Mouse (Mus musculus): Measurements from ENCODE around the gene Gm10644.
"Not testable (repeated sequence)": the region's sequence is repeated elsewhere in the genome, so short reads cannot be mapped to it uniquely, and the experiment has no call there.

Gm10644 gene

DNA sequence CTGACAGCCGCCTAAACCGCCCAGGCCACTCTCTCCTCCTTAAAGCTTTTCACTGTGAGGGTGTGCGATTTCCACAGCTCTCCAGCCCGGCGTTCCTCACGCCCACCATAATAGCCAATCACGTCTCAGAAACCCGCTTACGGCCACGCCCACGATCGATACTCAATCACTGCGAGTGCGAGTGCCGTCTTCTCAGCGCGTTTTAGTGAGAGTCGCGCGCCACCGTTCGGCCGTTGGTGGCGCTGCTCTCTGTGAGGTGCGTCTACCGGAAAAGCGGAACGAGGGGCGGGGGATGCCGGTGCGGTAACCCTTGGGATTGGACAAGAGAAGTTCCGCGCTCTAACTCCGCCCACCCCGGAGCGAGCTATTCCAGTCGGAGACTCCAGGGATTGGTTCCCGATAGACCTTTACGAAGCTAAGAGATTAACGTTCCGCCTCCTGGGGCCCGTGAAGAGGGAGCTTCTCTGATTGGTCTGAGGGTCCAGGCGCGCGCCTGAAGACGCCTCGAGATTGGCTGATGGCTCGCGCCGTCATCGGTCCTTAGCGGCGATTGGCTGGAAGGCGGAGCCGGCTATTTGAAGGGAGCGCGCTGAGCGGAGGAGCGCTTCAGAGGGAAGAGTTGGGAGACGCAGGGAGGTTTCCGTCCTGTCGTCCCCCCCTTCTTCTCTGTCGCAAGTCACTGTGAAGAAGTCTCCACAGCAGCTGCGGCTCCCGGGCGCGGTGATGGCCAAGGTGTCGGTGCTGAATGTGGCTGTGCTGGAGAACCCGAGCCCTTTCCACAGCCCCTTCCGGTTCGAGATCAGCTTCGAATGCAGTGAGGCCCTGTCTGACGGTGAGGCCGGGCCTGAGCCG, at the start of gene Gm10644, which contains the start of gene Asf1b:
Gene Gm10644, minus strand, starts transcription at position 100 of the 852 bp plus-strand sequence.
Gene Asf1b, plus strand, starts transcription at position 402 of the 852 bp plus-strand sequence.
- peak; percentile 100 for DNase-seq (ENCODE audit: low read depth)

DNA sequence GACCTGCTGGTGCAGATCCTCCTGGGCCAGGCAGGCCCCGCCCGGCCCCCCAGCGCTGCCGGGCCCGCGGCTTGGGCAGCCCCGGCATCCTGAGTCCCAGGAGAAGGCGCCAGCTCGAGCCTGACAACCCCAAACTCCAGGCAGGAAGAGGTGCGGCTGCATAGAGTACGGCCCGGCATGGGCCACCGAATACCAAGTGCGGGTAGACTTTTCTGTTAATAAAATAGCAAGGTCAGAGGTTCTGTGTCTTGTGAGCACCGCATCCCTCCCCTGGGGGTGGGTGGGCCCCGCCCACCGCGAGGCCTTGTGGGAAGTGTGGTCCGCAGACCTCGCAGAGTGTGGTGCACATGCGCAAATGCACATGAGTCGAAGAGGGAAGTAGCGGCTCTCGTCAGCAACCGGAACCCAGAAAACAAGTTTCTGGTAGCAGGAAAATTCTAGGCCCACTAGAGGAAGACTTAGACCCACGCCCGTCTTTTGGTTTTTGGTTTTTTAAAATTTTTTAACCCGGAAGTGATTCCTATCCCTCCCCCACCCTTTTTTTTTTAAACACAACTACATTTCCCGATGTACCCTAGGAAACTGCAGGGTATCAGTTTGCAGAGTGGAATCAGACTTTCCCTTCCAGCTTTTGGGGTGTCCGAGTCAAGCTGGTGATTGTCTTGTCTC, 49.7 kb upstream of the Gm10644 start:
- DNase-seq (ENCODE audit: low read depth) = peak; percentile 94

DNA sequence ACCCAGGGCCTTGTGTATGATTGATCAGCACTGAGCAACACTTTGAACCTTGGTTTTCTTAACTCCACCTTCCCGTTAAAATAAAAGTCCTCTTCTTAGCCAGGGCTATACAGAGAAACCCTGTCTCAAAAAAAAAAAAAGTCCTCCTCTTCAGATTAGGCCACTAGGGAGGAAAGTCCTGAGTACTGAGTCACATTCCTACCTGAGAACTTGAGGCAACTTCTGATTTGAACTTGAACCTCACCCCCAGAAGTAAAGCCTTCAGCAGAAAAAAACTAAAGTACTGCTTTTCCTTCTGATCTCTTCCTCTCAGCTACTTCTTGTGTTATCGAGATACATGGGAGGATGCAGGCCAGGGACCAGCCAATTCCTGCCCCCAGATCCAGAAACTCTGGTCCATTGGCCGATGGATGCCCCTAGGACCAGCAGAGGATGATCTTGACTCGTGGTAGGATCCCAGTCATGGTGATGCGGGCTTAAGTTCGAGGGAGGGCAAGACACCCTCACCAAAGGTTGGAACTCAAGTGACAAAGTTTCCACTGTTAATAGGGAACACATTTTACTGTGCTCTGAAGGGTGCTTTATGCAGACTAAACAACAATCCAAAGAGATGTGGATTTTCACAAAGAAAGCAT, 48.7 kb upstream of the Gm10644 start:
- DNase-seq (ENCODE audit: low read depth) = no peak

DNA sequence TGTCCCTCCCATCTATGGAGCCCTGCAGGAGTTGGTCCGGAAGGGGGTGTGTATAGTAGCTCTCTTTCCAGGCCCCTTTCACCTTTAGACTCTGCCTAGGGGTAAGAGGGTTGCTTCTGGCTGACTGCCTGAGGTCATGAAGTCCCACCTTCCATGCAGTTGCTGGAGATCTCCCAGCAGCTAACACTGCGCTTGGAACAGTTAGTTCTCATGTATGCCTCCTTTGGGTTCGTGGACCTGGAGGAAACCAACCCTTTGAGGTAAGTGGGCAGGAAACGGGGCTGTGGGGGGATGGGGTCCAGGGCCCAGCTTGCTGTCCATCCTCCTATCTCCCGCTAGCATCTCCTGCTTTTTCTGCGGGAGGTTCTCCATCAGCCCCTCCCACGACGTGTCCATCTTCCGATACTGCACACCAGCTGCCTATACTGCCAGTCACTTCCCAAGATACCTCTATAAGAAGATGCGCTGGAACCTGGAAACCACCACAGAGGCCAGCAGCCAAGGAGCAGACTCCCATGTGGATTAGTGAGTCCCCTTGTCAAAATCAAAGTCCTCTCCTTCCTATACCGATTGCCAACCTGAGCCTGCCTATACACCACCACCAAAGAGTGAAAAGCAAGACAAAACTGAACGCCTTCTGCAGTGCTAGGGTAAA, 48.1 kb upstream of the Gm10644 start:
- no peak for DNase-seq (ENCODE audit: low read depth)

DNA sequence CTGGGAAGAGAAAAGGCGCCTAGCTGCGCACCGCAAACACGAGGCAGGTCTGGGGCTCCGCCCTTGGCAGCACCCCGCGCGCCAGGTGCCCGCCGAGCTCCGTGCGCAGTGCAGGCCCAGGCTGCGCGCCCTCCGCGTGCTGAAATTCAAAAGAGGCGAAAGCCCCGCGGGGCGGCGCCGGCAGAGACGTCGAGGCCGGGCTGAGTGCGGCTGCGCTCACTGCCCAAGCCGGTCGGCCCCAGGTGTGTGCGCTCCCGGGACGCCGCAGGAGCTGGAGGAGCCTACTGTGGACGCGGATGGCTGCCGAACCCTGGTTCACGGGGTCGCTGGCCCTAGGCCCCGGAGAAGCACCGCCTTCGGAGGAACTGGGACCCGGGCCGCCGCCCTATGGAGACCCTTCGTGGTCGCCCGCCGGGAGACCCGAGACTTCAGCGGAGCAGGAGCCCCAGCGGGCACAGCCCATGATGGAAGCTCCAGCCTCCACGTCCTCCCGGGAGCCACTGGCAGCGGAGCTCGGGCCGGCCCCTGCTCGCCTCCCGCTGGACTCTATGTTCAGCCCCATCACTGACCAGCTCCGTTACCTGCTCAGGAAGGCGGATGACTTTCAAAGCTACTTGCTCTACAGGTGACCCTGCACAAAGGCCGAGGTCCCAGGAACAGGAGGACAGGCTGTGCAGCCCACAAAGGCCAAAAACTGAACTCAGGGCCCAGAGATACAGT, 46.4 kb upstream of the Gm10644 start, which contains the start of gene 1700067K01Rik:
Gene 1700067K01Rik, plus strand, starts transcription at position 222 of the 720 bp plus-strand sequence.
- no peak for DNase-seq (ENCODE audit: low read depth)

DNA sequence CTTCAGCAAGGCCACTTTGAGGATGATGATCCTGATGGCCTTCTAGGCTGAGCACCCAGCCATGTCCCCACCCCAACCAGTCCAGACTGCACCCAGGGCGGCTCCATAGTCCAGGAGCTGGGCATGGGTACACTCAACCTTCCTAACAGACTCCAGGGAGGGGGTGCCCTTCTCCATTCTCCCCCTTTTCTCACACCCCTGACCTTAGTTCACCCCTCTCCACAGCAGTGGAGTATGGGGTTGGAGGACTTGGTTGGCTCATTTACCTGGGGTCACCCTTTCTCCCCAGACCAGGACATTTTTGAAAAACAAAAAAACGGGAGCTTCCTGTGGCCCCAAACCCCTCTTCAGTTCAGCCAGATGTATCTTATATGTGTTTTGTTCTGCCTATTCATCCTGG, 44.8 kb upstream of the Gm10644 start:
- DNase-seq (ENCODE audit: low read depth) = no peak

DNA sequence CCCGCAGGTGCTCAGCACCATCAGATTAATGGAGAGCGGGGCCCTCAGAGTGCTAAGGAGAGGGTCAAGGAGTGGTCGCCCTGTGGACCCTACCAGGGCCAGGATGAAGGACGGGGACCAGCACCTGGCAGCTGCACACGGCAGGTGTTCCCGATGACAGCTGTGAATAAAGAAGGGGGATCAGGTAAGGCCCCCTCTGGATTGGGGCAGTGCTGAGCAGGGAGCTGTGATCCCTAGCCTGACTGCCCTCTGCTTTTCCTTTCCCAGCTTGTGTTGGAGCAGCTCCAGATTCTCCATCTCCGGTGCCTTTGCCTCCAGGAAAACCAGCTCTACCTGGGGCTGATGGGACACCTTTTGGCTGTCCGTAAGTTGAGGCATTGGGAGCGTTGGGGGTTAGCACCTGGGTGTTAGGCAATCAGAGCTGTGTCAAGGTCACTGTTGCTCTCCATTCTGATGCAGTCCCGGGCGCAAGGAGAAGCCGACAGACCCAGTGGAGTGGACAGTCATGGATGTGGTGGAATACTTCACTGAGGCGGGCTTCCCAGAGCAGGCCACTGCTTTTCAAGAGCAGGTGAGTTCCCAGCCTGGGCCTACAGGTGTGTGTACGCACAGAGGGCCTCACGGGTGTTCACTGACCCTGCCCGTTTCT, 44.2 kb upstream of the Gm10644 start:
- DNase-seq (ENCODE audit: low read depth) = no peak

DNA sequence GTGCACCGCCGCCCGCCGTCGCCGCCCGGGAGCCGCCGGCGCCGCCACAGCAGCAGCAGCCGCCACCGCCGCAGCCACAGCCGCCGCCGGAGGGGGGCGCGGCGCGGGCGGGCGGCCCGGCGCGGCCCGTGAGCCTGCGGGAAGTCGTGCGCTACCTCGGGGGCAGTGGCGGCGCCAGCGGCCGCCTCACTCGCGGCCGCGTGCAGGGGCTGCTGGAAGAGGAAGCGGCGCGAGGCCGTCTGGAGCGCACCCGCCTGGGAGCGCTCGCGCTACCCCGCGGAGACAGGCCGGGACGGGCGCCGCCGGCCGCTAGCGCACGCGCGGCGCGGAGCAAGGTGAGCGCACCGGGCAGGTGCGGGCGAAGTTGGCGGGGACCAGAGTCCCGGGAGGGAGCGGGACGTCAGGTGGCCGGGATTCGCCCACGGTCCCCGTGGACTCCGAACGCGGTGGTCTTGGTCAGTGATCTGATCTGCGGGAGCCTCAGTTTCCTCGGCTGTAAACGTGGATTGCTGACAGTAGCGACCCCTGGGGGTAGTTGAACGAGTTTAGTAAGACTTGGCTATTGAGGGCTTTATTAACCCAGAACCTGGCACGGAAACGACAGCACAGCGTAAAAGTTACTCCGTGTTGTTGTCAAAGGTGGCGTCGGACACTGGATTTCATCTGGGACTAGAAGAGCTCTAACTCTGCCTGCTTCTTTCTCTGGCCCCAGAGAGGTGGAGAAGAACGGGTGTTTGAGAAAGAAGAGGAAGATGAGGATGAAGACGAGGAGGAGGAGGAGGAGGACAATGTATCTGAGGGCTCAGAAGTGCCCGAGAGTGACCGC, 43.4 kb upstream of the Gm10644 start:
- no peak for DNase-seq (ENCODE audit: low read depth)

DNA sequence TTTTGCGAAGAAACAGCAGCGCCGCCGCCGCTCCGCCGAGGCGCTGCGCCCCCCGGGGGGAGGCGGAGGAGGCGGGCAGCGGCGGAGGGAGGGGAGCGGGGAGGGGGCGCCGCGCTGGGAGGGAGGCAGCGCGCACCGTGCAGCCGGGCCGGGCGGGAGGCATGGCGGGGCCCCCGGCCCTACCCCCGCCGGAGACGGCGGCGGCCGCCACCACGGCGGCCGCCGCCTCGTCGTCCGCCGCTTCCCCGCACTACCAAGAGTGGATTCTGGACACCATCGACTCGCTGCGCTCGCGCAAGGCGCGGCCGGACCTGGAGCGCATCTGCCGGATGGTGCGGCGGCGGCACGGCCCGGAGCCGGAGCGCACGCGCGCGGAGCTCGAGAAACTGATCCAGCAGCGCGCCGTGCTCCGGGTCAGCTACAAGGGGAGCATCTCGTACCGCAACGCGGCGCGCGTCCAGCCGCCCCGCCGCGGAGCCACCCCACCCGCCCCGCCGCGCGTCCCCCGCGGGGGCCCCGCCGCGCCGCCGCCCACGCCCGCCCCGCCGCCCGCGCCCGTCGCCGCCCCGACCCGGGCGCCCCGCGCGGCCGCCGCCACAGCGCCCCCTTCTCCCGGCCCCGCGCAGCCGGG, 42.6 kb upstream of the Gm10644 start, which contains the start of gene Samd1:
Gene Samd1, plus strand, starts transcription at position 162 of the 631 bp plus-strand sequence.
- no peak for DNase-seq (ENCODE audit: low read depth)

DNA sequence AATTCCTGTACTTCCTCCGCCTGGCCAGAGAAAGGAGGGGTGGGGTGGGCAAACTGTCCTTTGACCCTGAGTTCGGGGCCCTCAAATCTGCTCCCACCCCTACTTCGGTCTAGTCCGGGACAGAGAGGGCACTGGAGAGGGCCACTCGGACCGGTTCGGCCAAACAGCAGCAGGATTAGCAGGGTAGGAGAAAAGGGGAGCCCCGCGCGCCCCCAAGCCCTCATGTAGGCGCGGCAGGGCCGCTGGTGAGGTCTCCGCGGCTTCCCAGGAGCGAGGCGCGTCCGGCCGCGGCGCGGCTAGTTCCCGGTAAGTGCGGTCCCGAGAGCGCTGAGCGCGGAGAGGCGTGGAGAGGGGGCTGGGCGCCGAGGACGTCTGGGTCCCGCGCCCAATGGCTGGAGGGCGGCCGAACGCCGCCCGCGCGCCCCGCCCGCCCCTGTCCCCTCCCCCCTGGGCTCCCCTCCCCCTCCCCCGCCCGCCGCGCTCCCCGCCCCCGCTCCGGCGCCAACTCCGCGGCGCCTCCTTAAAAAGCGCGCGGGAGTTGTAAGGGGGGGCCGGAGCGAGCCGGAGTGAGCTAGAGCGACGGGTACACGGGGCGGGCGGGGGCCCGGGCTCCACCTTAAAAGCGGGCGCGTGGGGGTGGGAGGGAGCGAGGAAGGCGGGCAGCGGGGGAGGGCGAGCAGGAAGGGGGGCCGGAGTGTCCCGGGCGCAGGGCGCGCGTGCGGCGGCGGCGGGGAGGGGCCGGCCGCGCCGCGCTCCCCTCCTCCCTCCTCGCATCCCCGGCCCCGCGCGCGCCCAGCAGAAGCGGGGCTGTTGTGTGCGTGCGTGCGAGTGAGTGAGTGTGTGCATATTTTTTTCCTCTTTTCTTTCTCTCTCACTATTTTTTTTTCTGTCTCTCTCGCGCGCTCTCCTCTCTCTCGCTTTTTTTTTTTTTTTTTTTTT, 41.8 kb upstream of the Gm10644 start:
- peak; percentile 69 for DNase-seq (ENCODE audit: low read depth)

DNA sequence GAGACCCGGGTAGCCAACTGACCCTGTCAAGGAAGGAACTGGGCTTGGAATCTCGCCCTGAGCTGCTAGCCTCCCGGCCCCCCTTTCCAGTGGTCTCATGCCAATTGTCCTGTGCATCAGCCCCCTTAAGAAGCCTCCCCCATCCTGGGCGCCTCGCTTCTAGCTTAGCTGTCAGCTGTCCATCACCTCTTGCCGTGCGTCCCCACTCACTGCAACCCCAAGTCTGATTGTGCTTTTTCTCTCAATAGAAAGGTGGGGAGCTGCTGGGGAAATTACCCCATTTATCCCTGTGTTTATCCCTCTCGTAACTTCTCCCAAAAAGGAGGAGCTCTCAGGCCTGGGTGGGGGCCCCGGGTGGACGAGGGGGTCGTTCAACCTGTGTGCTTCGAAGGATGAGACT, 41.0 kb upstream of the Gm10644 start:
- DNase-seq (ENCODE audit: low read depth) = no peak

DNA sequence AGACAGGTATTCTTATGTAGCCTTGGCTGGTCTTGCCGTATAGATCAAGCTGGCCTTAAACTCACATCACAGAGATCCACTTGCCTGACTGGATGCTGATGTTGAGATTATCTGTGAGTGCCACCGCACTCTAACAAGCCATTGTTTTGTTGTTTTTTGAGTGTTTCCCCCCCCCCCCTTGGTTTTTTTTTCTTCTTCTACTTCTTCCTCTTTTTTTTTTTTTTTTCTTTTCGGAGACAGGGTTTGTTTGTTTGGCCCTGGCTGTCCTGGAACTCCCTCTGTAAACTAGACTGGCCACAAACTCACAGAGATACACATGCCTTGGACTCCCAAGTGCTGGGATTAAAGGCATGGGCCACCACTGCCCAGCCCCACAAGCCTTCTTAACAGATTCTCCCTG, 39.0 kb upstream of the Gm10644 start:
- DNase-seq (ENCODE audit: low read depth) = no peak

DNA sequence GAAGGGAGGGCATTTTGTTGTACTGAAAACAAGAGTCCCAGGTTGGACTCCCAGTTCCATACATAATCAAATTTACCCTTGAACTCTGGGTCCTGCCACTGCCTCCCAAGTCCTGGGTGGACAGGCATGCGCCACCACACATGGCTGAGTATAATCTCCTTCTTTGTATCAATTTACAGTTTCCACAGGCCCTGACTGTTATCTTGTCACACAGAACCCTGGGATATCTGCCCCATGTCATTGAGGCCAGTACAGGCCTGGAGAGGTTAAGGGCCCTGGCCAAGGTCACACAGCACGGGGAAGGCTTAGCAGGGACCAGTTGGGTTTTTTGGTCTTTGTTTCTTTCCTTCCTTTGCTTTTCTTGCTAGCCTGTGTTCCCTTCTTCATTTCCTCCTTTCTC, 37.5 kb upstream of the Gm10644 start:
- DNase-seq (ENCODE audit: low read depth) = no peak

DNA sequence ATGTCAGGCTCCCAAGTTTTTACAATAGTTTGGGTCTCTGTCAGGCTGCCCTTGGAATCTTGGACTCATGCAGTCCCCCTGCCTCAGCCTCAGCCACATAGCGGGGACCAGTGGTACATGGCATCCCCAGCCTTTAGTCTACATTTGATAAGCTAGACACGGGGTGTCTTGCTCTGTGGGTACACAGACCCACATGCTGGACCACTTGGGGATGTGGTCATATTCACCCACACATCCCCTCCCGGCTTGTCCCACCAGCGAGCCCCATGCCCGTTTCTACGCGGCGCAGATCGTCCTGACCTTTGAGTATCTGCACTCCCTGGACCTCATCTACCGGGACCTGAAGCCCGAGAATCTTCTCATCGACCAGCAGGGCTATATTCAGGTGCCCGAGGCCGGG, 35.2 kb upstream of the Gm10644 start:
- no peak for DNase-seq (ENCODE audit: low read depth)

DNA sequence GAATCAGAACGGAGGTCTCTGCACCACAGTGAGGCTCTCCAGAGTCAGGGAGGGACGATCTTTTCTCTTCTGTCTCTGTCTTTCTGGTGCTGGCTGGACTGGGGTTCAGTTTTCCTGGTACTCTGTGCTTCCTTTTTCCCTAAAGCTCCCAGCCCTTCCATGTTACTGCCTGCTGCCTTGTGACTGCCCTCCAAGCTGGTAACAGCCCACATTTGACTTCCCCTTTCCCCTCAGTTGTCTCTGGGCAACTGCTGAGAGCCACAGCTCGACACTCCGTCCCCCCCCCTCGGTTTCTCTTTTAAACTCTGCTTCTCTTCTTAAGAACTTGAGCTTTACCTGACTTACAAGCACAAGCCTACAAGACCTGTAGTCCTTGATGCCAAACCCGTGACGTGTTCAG, 34.2 kb upstream of the Gm10644 start:
- DNase-seq (ENCODE audit: low read depth) = no peak

DNA sequence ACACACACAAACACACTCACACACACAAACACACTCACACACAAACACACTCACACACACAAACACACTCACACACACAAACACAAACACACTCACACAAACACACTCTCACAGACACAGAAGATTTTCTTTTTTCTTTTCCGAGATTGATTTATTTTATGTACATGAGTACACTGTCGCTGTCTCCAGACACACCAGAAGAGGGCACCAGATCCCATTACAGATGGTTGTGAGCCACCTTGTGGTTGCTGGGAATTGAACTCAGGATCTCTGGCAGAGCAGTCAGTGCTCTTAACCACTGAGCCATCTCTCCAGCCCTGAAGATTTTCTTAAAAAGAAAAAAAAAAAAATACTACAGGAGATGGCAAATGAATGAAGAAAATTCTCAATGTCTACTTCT, 28.2 kb upstream of the Gm10644 start:
- not testable (repeated sequence) for DNase-seq (ENCODE audit: low read depth)

DNA sequence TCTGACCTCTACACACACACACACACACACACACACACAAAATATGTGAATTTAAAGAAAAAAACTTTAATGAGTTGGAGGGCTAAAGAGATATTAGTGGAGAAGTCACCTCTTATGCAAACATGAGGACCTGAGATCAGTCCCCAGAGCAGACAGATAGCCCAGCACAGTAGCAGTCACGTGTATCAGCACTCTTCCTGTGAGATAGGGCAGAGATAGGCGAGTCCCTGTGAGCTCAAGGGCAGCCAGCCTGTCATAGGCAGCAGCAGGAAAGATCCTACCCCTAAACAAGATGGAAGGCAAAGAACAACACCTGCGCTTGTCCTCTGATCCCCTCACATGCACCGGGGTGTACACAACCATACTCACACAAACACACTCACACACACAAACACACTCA, 27.4 kb upstream of the Gm10644 start:
- DNase-seq (ENCODE audit: low read depth) = no peak

DNA sequence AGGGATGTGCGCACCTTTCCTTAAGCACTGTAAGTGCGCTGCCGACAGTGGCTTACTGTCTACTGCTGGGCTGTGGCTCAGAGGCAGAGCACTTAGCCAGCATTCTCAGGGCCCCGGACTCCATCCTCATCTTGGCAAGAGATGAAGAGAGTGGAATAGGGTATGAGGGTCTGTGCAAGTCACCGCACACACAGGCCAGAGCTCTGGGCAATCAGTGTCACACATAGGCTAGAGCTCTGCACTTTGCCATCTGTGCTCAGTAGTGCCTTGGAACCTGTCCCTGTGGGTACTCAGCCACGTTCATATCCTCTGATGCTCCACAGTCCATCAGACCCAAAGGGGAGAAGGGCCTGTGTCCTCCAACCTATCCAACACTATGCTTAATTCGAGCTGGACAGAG, 26.5 kb upstream of the Gm10644 start:
- no peak for DNase-seq (ENCODE audit: low read depth)

Data from c-Kit-positive CD71-negative TER-119-negative erythroid progenitor cells, embryonic 14.5 days (primary cell).